Mouse (Mus musculus) hindbrain, embryonic 13.5 days (tissue): Measurements from ENCODE around the gene Ankrd28. TPM values are rescaled to one million over a fixed set of nuclear protein-coding genes. Genes with fewer than 3 reads are reported as not detected.

ENCODE experiments used
- ATAC-seq: fragments of 200-750 bp; cut with Nextera tagmentation; 2 replicates; pipeline ENCODE4 v1.8.0; 2017; ENCODE audit warnings: moderate TSS enrichment; ENCODE audit not compliant: low FRiP score
- H3K27ac ChIP-seq: fragments of 300-500 bp; sonication (generic); 2 replicates; pipeline ENCODE4 v1.5.1; 2015; ENCODE audit warnings: inconsistent platforms, mild to moderate bottlenecking, moderate library complexity
- H3K27me3 ChIP-seq: fragments of 300-500 bp; sonication (generic); 2 replicates; pipeline ENCODE4 v1.6.1; 2015; ENCODE audit warnings: mild to moderate bottlenecking, inconsistent platforms
- H3K36me3 ChIP-seq: fragments of 300-500 bp; sonication (generic); 2 replicates; pipeline ENCODE4 v1.6.1; 2015; ENCODE audit warnings: mild to moderate bottlenecking, inconsistent platforms
- H3K4me1 ChIP-seq: fragments of 300-500 bp; sonication (generic); replicated peaks from 2 replicates; pipeline ENCODE4 v1.6.1; 2015; ENCODE audit warnings: inconsistent platforms
- H3K4me2 ChIP-seq: fragments of 300-500 bp; sonication (generic); 2 replicates; pipeline ENCODE4 v1.6.1; 2015; ENCODE audit warnings: inconsistent platforms, mild to moderate bottlenecking, moderate library complexity
- H3K4me3 ChIP-seq: fragments of 300-500 bp; sonication (generic); 2 replicates; pipeline ENCODE4 v1.5.1; 2015; ENCODE audit warnings: mild to moderate bottlenecking, inconsistent platforms
- H3K9ac ChIP-seq: fragments of 300-500 bp; sonication (generic); 2 replicates; pipeline ENCODE4 v1.6.1; 2015; ENCODE audit warnings: mild to moderate bottlenecking, inconsistent platforms
- H3K9me3 ChIP-seq: fragments of 300-500 bp; sonication (generic); 2 replicates; pipeline ENCODE4 v1.6.1; 2016; ENCODE audit warnings: inconsistent platforms
- WGBS: fragments of 180-500 bp; shearing (Covaris S2); methylation state at CpG from one replicate; pipeline ENCODE4 v1.1.7; 2015; 5-methylcytosine and 5-hydroxymethylcytosine counted together
- polyA plus RNA-seq: library from polyadenylated mRNA; unstranded; fragments of >200 nt; fragmentation: Nextera tagmentation; extraction: Ambion mirVana; gene quantifications from 2 replicates; pipeline ENCODE4 v1.2.1, GENCODE M21; 2015

Gene Ankrd28
- polyA plus RNA-seq, 1 experiment from 2014 or later: 7.8 TPM

DNA sequence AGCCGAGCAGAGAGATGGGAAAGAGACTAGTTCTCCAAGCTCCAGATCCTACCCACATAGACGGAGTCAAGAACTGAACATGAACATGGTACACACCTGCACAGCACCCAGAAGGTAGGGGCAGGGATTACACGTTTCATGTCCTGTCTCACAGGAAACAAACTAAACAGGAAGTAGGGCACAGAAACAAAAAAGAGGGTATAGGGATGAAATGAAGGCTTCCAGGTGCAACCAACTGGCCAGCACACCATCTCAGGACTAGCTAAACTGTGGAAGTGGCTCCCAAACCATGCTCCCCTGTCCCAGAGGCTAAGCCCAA is 133.5 kb downstream of the Ankrd28 start:
- Histone ChIP-seq H3K4me2 (no peak overlapping the region), H3K9me3 (no peaks in the 10 kb centered on the region), H3K27ac (no peak overlapping the region), H3K4me1 (no peaks in the 10 kb centered on the region), H3K4me3 (no peak overlapping the region), H3K36me3 (peaks cover 40% of the 10 kb centered on the region), H3K9ac (no peak overlapping the region), H3K27me3 (no peaks in the 10 kb centered on the region)
- no peak for ATAC-seq
- WGBS: 92% methylated on average over 3 of the region's 3 CpGs

DNA sequence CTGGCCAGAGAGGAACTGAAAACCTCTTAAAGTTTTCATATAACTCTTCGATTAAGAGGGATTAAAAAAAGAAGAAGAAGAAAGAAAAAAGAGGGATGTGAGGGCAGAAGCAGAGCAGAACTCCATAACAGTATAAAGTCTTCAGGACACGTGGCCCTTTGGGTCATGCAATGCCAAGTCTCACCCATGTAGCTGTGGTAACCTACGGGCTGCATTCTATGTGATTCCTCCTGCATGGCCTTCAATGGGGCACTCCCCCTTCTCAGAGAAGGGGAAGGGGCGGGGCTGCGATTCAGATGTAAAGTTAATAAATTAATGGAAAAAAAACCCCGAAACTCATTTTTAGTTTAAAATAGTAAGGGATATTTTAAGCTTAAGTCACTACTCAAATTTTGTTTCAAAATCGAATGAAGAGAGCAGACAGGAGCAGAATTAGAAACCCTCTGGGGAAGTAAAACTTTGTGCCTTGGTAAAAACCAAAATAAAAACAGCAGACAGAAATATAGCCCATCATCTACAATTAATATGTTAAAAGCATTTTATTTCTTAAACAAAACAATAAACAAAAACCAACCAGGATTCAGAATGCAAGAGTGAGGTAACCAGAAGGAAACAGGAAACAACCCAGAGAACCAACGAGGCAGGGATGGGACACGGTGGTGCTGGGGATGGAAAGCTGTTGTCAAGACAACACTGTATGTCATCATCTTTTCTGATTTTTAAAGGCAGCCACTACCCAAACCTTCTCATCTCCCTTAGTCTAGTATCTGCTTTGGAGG is 134.1 kb downstream of the Ankrd28 start:
- WGBS: 92% methylated on average over 9 of the region's 9 CpGs

DNA sequence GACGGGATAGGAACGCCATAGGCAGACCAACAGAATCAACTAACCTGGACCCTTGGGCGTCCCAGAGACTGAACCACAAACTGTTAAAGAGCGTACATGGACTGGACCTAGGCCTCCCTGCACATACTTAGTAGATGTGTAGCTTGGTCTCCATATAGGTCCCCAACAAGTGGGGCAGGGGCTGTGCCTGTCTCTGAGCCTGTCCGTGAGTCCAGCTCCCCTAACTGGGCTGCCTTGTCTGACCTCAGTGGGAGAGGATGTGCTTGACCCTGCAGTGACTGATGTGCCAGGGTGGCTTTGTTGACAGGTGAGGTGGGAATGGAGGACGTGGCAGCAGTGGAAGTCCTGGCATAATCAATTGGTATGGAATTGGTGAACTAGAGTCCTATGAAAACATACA is 137.9 kb downstream of the Ankrd28 start:
- Histone ChIP-seq H3K9ac (no peak overlapping the region), H3K4me2 (no peak overlapping the region)

More for the DNA sequence above, 134.1 kb downstream of the Ankrd28 start:
- Histone ChIP-seq H3K4me3 (no peak overlapping the region), H3K9me3 (no peaks in the 10 kb centered on the region), H3K9ac (no peak overlapping the region), H3K27ac (no peak overlapping the region), H3K27me3 (no peaks in the 10 kb centered on the region), H3K4me2 (no peak overlapping the region), H3K4me1 (no peaks in the 10 kb centered on the region), H3K36me3 (peaks cover 35% of the 10 kb centered on the region)
- no peak for ATAC-seq

DNA sequence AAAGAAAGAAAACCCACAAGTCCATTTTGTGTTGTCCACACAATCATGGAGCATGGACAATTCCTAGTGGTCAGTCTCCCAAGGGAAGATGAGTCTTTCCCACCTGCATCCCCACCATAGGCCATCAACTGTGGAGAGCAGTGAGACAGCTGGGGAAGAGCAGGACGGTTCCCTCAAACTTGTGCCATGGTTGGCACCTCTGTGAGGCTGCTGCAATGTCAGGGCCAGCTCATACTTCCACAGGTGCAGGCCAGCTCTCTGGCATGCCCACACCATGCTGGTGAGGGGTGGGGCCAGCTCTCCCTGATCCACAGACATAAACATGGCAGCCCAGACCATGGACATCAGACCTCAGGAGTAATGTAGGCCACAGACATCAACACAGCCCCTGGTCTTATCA is 144.2 kb downstream of the Ankrd28 start:
- ATAC-seq: no peak

More for the DNA sequence above, 137.9 kb downstream of the Ankrd28 start:
- Histone ChIP-seq H3K4me1 (no peaks in the 10 kb centered on the region), H3K27ac (no peak overlapping the region), H3K36me3 (peaks cover 8% of the 10 kb centered on the region), H3K4me3 (no peak overlapping the region), H3K27me3 (no peaks in the 10 kb centered on the region), H3K9me3 (no peaks in the 10 kb centered on the region)
- 90% methylated on average over 6 of the region's 6 CpGs for WGBS
- ATAC-seq: no peak

DNA sequence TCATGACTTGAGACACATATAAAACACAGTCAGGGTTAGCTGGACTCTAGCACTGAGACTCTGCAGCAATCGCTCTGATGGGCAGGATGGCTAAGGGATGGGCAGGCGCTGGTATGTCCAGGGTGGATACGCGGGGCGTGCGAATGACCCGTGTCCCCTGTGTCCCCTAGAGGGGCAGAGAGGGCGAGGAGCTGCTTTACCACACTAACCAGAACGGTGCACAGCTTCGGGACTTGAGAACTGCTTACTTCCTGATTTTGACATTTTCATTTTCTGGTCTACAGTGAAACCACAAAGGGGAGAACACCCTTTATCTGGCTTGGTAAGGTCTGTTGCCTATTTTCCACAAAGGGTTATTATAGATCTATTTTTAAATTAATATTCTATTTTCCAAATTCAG is 144.8 kb downstream of the Ankrd28 start:
- Histone ChIP-seq H3K4me2 (no peak overlapping the region), H3K9ac (no peak overlapping the region), H3K4me3 (no peak overlapping the region), H3K27me3 (no peaks in the 10 kb centered on the region), H3K27ac (no peak overlapping the region), H3K4me1 (no peaks in the 10 kb centered on the region), H3K36me3 (no peaks in the 10 kb centered on the region), H3K9me3 (no peaks in the 10 kb centered on the region)
- 87% methylated on average over 10 of the region's 10 CpGs for WGBS
- no peak for ATAC-seq

More for the DNA sequence above, 144.2 kb downstream of the Ankrd28 start:
- Histone ChIP-seq H3K4me2 (no peak overlapping the region), H3K27me3 (no peaks in the 10 kb centered on the region), H3K27ac (no peak overlapping the region), H3K4me3 (no peak overlapping the region), H3K9ac (no peak overlapping the region), H3K4me1 (no peaks in the 10 kb centered on the region), H3K36me3 (no peaks in the 10 kb centered on the region), H3K9me3 (no peaks in the 10 kb centered on the region)
- WGBS: 100% methylated on average over 1 of the region's 1 CpGs

DNA sequence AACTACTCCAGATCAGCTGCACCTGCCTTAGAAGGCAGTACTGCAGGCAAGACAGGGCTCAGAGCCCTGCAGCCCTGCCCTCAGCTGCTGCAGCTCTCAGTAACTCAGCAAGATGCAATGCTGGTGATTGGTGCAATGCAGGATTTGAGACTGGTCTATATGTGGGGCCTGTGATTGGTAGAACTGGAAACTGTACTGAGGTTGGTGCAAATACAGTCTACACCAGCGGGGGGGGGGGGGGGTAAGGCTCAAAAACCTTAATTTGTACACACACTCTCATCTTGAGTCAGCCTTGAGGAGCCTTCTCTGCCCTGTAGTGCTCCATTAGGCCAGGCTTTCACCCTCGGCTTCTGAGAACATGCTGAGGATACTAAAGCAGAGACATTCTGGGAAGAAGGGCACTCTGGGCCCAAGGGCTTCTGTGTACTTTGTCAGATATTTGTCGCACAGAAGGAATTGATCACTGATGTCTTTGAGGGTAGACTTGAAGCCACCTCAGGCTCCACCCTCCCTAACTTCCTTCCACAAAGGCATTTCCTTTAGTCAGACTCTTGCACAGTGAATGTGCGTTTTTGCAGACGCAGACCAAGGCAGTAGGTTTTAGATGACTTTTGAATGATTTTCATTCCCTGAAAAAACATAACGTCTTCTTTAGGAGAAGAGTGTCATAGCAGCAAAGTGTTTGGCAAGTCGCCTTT is 146.0 kb downstream of the Ankrd28 start:
- Histone ChIP-seq H3K9ac (no peak overlapping the region), H3K9me3 (no peaks in the 10 kb centered on the region), H3K4me1 (no peaks in the 10 kb centered on the region), H3K4me2 (no peak overlapping the region), H3K27me3 (no peaks in the 10 kb centered on the region), H3K27ac (no peak overlapping the region), H3K4me3 (no peak overlapping the region), H3K36me3 (no peaks in the 10 kb centered on the region)
- no peak for ATAC-seq
- 76% methylated on average over 7 of the region's 7 CpGs for WGBS

DNA sequence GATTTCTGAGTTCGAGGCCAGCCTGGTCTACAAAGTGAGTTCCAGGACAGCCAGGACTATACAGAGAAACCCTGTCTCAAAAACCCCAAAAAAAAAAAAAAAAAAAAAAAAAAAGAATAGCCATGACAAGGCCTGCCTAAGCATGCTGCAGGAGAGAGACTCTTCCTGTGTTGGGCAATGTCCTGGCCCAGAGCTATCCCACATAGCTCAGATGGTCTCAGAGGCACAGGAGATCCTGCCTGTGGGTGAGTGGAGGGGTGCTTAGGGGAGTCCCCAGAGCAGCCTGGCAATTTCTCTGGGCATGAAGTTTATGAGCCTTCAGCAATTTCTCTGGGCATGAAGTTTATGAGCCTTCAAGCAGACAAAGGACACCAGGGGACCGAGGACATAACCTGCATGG is 146.8 kb downstream of the Ankrd28 start:
- Histone ChIP-seq H3K4me3 (no peak overlapping the region), H3K4me2 (no peak overlapping the region), H3K4me1 (no peaks in the 10 kb centered on the region), H3K9me3 (no peaks in the 10 kb centered on the region), H3K9ac (no peak overlapping the region), H3K27me3 (no peaks in the 10 kb centered on the region), H3K27ac (no peak overlapping the region), H3K36me3 (no peaks in the 10 kb centered on the region)
- ATAC-seq: no peak
- WGBS: 68% methylated on average over 2 of the region's 2 CpGs

DNA sequence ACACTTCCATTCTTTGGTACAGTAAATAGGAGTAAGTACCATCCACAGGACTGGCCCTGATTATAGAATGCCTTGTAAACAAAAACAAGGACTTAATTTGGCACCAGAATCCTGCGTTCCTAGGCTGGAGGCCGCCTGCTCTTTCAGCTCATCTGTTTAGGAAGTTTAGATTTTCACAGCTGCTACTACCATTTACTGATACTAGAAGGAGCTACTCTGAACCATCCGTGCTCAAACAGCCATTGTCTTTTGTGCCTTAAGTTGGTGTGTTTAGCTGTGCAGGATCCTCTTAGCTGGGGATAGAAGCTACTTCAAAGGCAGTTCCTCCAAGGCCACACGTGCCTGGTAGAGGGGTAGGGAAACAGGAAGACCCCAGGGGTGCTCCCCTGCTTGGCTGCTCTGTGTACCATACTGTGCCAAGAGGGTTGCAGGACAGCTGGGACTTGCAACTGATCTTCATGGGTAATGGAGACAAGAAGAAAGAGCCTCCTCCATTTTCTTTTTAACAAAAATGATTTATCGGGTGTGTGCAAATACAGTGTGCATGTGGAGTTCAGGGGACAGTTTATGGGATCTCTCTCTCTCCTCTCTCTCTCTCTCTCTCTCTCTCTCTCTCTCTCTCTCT is 148.4 kb downstream of the Ankrd28 start:
- H3K4me1 ChIP-seq: no peaks in the 10 kb centered on the region
- WGBS: 55% methylated on average over 5 of the region's 5 CpGs
- no peak for ATAC-seq

DNA sequence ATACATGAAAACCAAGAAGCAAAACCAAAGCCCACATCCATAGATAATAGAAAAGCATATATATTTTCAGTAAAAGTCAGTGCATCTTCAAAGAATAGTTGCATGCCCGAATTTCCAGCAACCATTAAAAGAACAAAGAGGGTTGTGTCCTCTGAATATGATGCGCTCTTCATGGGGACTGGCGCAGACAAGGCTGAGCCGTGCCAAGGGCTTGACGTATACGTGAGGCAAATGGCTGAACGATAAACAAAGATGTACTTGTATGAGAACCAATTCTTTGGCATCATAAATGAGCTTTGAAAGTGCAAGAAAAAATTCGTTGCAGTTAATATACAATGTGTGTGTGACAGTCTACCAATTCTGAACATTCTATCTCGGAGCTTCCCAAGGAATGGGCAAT is 149.2 kb downstream of the Ankrd28 start:
- H3K27ac ChIP-seq: no peak overlapping the region
- H3K4me1 ChIP-seq: no peaks in the 10 kb centered on the region
- H3K9me3 ChIP-seq: no peaks in the 10 kb centered on the region
- no peak overlapping the region for H3K9ac ChIP-seq
- no peaks in the 10 kb centered on the region for H3K27me3 ChIP-seq
- H3K4me3 ChIP-seq: no peak overlapping the region
- H3K36me3 ChIP-seq: no peaks in the 10 kb centered on the region
- no peak for ATAC-seq
- no peak overlapping the region for H3K4me2 ChIP-seq
- WGBS: 86% methylated on average over 9 of the region's 9 CpGs

More for the DNA sequence above, 148.4 kb downstream of the Ankrd28 start:
- Histone ChIP-seq H3K27me3 (no peaks in the 10 kb centered on the region), H3K9me3 (no peaks in the 10 kb centered on the region), H3K4me2 (no peak overlapping the region), H3K9ac (no peak overlapping the region), H3K4me3 (no peak overlapping the region), H3K27ac (no peak overlapping the region), H3K36me3 (no peaks in the 10 kb centered on the region)

DNA sequence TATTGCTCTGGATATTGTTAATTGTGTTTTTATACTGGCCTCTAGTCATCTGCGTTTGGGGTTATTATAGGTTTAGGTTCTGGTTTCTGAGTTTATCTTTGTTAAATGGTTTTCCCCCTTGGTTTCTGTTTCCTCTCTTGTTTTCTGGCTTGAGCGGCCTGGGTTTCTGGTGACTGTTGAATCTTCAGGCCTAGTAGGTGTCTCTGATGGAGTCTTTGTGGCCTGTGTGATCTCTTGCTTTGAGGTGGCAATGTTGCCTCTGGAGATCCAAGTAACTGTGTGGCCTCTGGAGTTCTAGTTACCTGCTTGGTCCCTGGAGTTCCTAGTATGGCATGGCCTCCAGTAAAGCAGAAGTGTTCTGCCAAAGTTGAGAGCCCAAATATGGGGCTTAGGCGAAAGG is 149.8 kb downstream of the Ankrd28 start:
- no peak for ATAC-seq
- H3K27me3 ChIP-seq: no peaks in the 10 kb centered on the region
- no peaks in the 10 kb centered on the region for H3K4me1 ChIP-seq
- H3K9ac ChIP-seq: no peak overlapping the region
- H3K36me3 ChIP-seq: no peaks in the 10 kb centered on the region
- no peak overlapping the region for H3K27ac ChIP-seq
- H3K4me3 ChIP-seq: no peak overlapping the region
- H3K9me3 ChIP-seq: no peaks in the 10 kb centered on the region
- no peak overlapping the region for H3K4me2 ChIP-seq
- 93% methylated on average over 3 of the region's 3 CpGs for WGBS

DNA sequence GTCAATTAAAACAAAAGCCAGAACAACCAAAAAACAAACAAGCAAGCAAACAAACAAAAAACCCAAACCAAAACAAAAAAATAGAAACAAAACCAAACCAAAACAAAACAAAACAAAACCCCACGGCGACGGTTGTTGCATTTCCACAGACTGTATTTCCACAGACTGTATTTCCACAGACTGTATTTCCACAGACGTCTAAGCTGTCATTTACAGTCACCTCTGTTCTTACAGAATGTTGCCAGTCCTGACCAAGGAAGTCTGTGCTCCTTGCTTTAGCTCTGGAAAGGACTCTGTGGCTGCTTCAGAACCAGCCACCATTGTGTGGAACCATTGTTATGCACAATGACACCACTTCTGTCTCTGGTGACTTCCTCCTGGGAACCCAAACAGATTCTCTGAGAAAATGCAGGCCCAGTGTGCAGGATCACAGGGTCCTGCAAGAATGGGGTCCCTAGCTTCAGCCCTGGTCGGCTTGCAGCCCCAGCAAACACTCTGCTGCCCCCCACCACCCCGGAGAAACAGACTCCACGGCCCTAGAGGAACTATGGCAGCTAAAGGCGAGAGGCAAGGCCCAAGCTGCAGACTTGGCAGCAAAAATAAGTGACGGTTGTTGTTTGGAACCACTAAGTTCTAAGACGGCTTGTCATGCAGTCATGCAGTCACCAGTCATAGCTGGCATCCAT is 158.7 kb downstream of the Ankrd28 start:
- Histone ChIP-seq H3K36me3 (peaks cover 8% of the 10 kb centered on the region), H3K4me1 (peaks cover 28% of the 10 kb centered on the region), H3K9me3 (no peaks in the 10 kb centered on the region), H3K9ac (no peak overlapping the region), H3K27ac (no peak overlapping the region), H3K4me3 (no peak overlapping the region), H3K4me2 (no peak overlapping the region), H3K27me3 (0 out of 2 replicates have a peak, but pooled peaks cover 6% of the 10 kb centered on the region)
- WGBS: 51% methylated on average over 10 of the region's 10 CpGs
- ATAC-seq: no peak
